Mouse (Mus musculus) lung, postnatal 0 days (tissue): ENCODE results near the gene Ccdc173.

Experiments used
- CTCF ChIP-seq: IDR thresholded peaks from 2 replicates; pipeline ENCODE4 v1.5.1; 2016; ENCODE audit warnings: antibody characterized with exemption, mild to moderate bottlenecking
- EP300 ChIP-seq: IDR thresholded peaks from 2 replicates; pipeline ENCODE4 v1.6.1; 2016; ENCODE audit warnings: antibody characterized with exemption, mild to moderate bottlenecking, control low read depth

DNA sequence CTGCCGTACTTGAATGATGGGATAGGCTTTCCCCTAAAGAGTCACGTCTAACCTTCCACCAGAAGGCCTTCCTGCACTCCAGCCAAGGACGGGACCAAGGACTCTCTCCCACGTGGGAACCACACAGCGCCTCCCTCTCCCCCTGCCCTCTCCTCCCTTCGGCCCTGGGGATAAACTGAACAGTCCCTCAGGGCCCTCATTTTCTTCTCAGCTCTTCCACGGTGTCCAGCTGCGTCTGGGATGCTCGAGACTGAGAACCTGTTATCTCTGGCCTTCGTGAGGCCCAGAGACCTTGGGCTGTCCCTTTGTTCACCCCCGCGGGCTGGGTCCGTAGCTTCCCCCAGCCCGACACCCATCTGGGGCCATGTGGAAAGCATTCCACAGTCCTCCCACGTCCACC is 20.8 kb upstream of the Ccdc173 start:
- TF ChIP-seq EP300 (no peak), CTCF (no peak)
